Mouse (Mus musculus): ENCODE results near the gene Trpv2.

- TF ChIP-seq CTCF (IDR thresholded peaks at IDR 0.05 in 2 of 3, conservative IDR thresholded peaks at IDR 0.05 in 1 of 3; ENCODE audit: control insufficient read depth in 1 of 3, insufficient read depth in 1 of 3, low read depth in 2 of 3, low read length in 3 of 3, poor library complexity in 1 of 3, severe bottlenecking in 1 of 3) (no peak), POLR2A (IDR thresholded peaks at IDR 0.05; ENCODE audit: control insufficient read depth in 1 of 2, insufficient read depth in 1 of 2, low read depth in 1 of 2, low read length in 2 of 2, poor library complexity in 1 of 2) (no peak), USF1 (IDR thresholded peaks at IDR 0.05; ENCODE audit: low read depth, low read length) (no peak), MAZ (IDR thresholded peaks at IDR 0.05; ENCODE audit: low read depth, low read length) (no peak), UBTF (IDR thresholded peaks at IDR 0.05; ENCODE audit: borderline replicate concordance, insufficient read depth, low read depth, low read length) (no peak), GABPA (IDR thresholded peaks at IDR 0.05; ENCODE audit: low read depth, low read length) (no peak), GATA1 (IDR thresholded peaks at IDR 0.05; ENCODE audit: low read depth, low read length) (no peak), POLR2AphosphoS5 (IDR thresholded peaks at IDR 0.05; ENCODE audit: borderline replicate concordance, low read depth, low read length) (no peak)
Observed at GRCm38 (mm10) chr11:62566211-62566610, 8.1 kb upstream of the Trpv2 start.

Measured in MEL (cell line).